Mouse (Mus musculus) liver, embryonic 14.5 days (tissue): ENCODE data around the gene Bcar3. TPM values are rescaled to one million over a fixed set of nuclear protein-coding genes. Genes with fewer than 3 reads are reported as not detected.

Source experiments
- ATAC-seq: fragments of 200-750 bp; cut with Nextera tagmentation; 2 replicates; pipeline ENCODE4 v1.8.0; 2017; ENCODE audit warnings: moderate number of reproducible peaks, mild to moderate bottlenecking, moderate library complexity; ENCODE audit not compliant: insufficient read depth
- DNase-seq, 3 experiments: peaks; one replicate each; pipeline ENCODE4 v3.0.0-alpha.2; 2012 to 2013; ENCODE audit warnings: low read depth in 3 of 3, low spot score in 3 of 3
- H3K27ac ChIP-seq: fragments of 300-500 bp; sonication (generic); 2 replicates; pipeline ENCODE4 v1.5.1; 2014; ENCODE audit warnings: moderate library complexity, mild to moderate bottlenecking, control low read depth, inconsistent platforms
- H3K27me3 ChIP-seq: fragments of 300-500 bp; sonication (generic); 2 replicates; pipeline ENCODE4 v1.6.1; 2014; ENCODE audit warnings: mild to moderate bottlenecking, low read length, moderate library complexity; ENCODE audit not compliant: control insufficient read depth, insufficient read depth
- H3K36me3 ChIP-seq: fragments of 300-500 bp; sonication (generic); replicated peaks from 2 replicates; pipeline ENCODE4 v1.6.1; 2014; ENCODE audit warnings: low read depth; ENCODE audit not compliant: control insufficient read depth, insufficient read depth
- H3K4me1 ChIP-seq, 2 experiments: fragments of 200-500 bp in 1 of 2; fragments of 300-500 bp in 1 of 2; sonication (generic) in 1 of 2; replicated peaks; 2 replicates each; pipeline ENCODE4 v1.6.1; 2012 to 2014; ENCODE audit warnings: antibody characterized with exemption in 1 of 2, inconsistent platforms in 1 of 2, low read length in 1 of 2; ENCODE audit not compliant: control insufficient read depth in 2 of 2, insufficient read depth in 2 of 2
- H3K4me2 ChIP-seq: fragments of 300-500 bp; sonication (generic); 2 replicates; pipeline ENCODE4 v1.6.1; 2014; ENCODE audit warnings: low read depth, mild to moderate bottlenecking, control low read depth, moderate library complexity
- H3K4me3 ChIP-seq, 2 experiments: fragments of 200-500 bp in 1 of 2; fragments of 300-500 bp in 1 of 2; sonication (generic) in 1 of 2; 2 replicates each; pipeline ENCODE4 v1.5.1; 2012 to 2014; ENCODE audit warnings: low read depth in 2 of 2, low read length in 2 of 2, mild to moderate bottlenecking in 2 of 2, control low read depth in 1 of 2, inconsistent platforms in 1 of 2, moderate library complexity in 1 of 2; ENCODE audit not compliant: insufficient read depth in 1 of 2
- H3K9ac ChIP-seq: fragments of 300-500 bp; sonication (generic); replicated peaks from 2 replicates; pipeline ENCODE4 v1.6.1; 2014; ENCODE audit warnings: mild to moderate bottlenecking, control low read depth, moderate library complexity
- H3K9me3 ChIP-seq: fragments of 300-500 bp; sonication (generic); 2 replicates; pipeline ENCODE4 v1.6.1; 2016; ENCODE audit warnings: low read length, mixed read lengths; ENCODE audit not compliant: control insufficient read depth
- CTCF ChIP-seq: IDR thresholded peaks from 2 replicates; pipeline ENCODE4 v1.5.1; 2016; ENCODE audit warnings: antibody characterized with exemption, low read depth, control low read depth
- EP300 ChIP-seq: IDR thresholded peaks from 2 replicates; pipeline ENCODE4 v1.6.1; 2016; ENCODE audit warnings: antibody characterized with exemption, low read depth
- WGBS: fragments of 180-500 bp; shearing (Covaris S2); extraction: QIAGEN DNeasy Blood & Tissue Kit; methylation state at CpG from one replicate; pipeline ENCODE4 v1.1.7; 2014; ENCODE audit not compliant: insufficient replicate concordance; 5-methylcytosine and 5-hydroxymethylcytosine counted together
- polyA plus RNA-seq, 2 experiments: library from polyadenylated mRNA; depleted of rRNA in 1 of 2; stranded (reverse) in 1 of 2; unstranded in 1 of 2; fragments of >200 nt; fragmentation: Nextera tagmentation in 1 of 2; extraction: Ambion mirVana in 1 of 2; gene quantifications; 2 replicates each; pipeline versions ENCODE4 v1.2.1 to v1.2.3; 2012 to 2014

The Bcar3 gene
- polyA plus RNA-seq, 2 experiments = 3.1 to 3.5 TPM

GRCm38 (mm10) chr3:122488051-122488754 lies 194.3 kb downstream of the Bcar3 start:
- TF ChIP-seq EP300 = no peak
- no peak for TF ChIP-seq CTCF
- ATAC-seq (no peak), DNase-seq (no peak)
- H3K27ac ChIP-seq = no peak overlapping the region
- WGBS = 52% methylated on average over 1 of the region's 1 CpGs
- H3K27me3 ChIP-seq = no peaks in the 10 kb centered on the region
- H3K9me3 ChIP-seq = no peaks in the 10 kb centered on the region
- no peak overlapping the region for H3K4me3 ChIP-seq
- H3K36me3 ChIP-seq = no peaks in the 10 kb centered on the region
- no peak overlapping the region for H3K4me2 ChIP-seq
- H3K9ac ChIP-seq = no peak overlapping the region
- H3K4me1 ChIP-seq = peaks cover 0 to 2% of the 10 kb centered on the region in 2 experiments; a peak in 2 of 4 replicates

- 49% methylated on average over 6 of the region's 6 CpGs for WGBS
- no peaks in the 10 kb centered on the region for H3K27me3 ChIP-seq
- no peaks in the 10 kb centered on the region for H3K4me1 ChIP-seq
- no peaks in the 10 kb centered on the region for H3K9me3 ChIP-seq
- no peak overlapping the region for H3K4me2 ChIP-seq
- no peak overlapping the region for H3K27ac ChIP-seq
- no peak overlapping the region for H3K4me3 ChIP-seq
- DNase-seq (no peak), ATAC-seq (no peak)
- no peak for TF ChIP-seq EP300
- no peak for TF ChIP-seq CTCF
- H3K9ac ChIP-seq = no peak overlapping the region
- H3K36me3 ChIP-seq = no peaks in the 10 kb centered on the region
Measured at GRCm38 (mm10) chr3:122490574-122490973, 196.6 kb downstream of the Bcar3 start.

- Histone ChIP-seq H3K36me3 (no peaks in the 10 kb centered on the region), H3K4me1 (no peaks in the 10 kb centered on the region), H3K4me2 (no peak overlapping the region), H3K27me3 (no peaks in the 10 kb centered on the region), H3K27ac (no peak overlapping the region), H3K9me3 (no peaks in the 10 kb centered on the region), H3K9ac (no peak overlapping the region), H3K4me3 (no peak overlapping the region)
- TF ChIP-seq CTCF = no peak
- TF ChIP-seq EP300 = no peak
- 67% methylated on average over 3 of the region's 3 CpGs for WGBS
- no peak for ATAC-seq
- DNase-seq = no peak
Measured at GRCm38 (mm10) chr3:122492006-122492405, 198.1 kb downstream of the Bcar3 start.

GRCm38 (mm10) chr3:122492872-122493615 lies 199.1 kb downstream of the Bcar3 start:
- H3K9ac ChIP-seq = no peak overlapping the region
- no peak for ATAC-seq
- H3K4me2 ChIP-seq = no peak overlapping the region
- TF ChIP-seq EP300 (no peak), CTCF (no peak)
- no peak for DNase-seq
- no peak overlapping the region for H3K4me3 ChIP-seq
- H3K27ac ChIP-seq = no peak overlapping the region
- WGBS = 69% methylated on average over 21 of the region's 21 CpGs
- no peaks in the 10 kb centered on the region for H3K27me3 ChIP-seq
- H3K9me3 ChIP-seq = no peaks in the 10 kb centered on the region
- 0 out of 4 replicates have a peak, but pooled peaks cover 0 to 1% of the 10 kb centered on the region in 2 experiments for H3K4me1 ChIP-seq
- no peaks in the 10 kb centered on the region for H3K36me3 ChIP-seq

GRCm38 (mm10) chr3:122494764-122495163 lies 200.8 kb downstream of the Bcar3 start:
- DNase-seq (no peak), ATAC-seq (no peak)
- Histone ChIP-seq H3K9me3 (no peaks in the 10 kb centered on the region), H3K27me3 (no peaks in the 10 kb centered on the region), H3K27ac (no peak overlapping the region), H3K4me1 (0 out of 4 replicates have a peak, but pooled peaks cover 0 to 1% of the 10 kb centered on the region in 2 experiments), H3K4me3 (no peak overlapping the region), H3K9ac (no peak overlapping the region), H3K4me2 (no peak overlapping the region), H3K36me3 (no peaks in the 10 kb centered on the region)
- no peak for TF ChIP-seq EP300
- TF ChIP-seq CTCF = no peak
- WGBS = 67% methylated on average over 6 of the region's 6 CpGs
